Mouse (Mus musculus) hindbrain, embryonic 13.5 days (tissue): ENCODE measurements around the gene Slc35d2. TPM values are rescaled to one million over a fixed set of nuclear protein-coding genes. Genes with fewer than 3 reads are reported as not detected.

Experiments
- polyA plus RNA-seq: library from polyadenylated mRNA; unstranded; fragments of >200 nt; fragmentation: Nextera tagmentation; extraction: Ambion mirVana; gene quantifications from 2 replicates; pipeline ENCODE4 v1.2.1, GENCODE M21; 2015

Gene Slc35d2
- polyA plus RNA-seq, 1 experiment from 2014 or later: 2.5 TPM

Other genes starting within 250 kb of the Slc35d2 start
- not detected in 2 replicates for gene Hsd17b3, start 40.1 kb downstream of the Slc35d2 start, polyA plus RNA-seq
- 5.7 and 6.6 TPM in 2 replicates for gene Zfp367, start 23.8 kb upstream of the Slc35d2 start, polyA plus RNA-seq
- gene Habp4, start 32.5 kb upstream of the Slc35d2 start, polyA plus RNA-seq: 28.9 and 29.9 TPM in 2 replicates
- 4.2 and 4.3 TPM in 2 replicates for gene Cdc14b, start 145.9 kb upstream of the Slc35d2 start, polyA plus RNA-seq
- gene Aaed1, start 183.3 kb upstream of the Slc35d2 start, polyA plus RNA-seq: 15.8 and 16.7 TPM in 2 replicates
- 129 and 131 TPM in 2 replicates for gene Ctsl, start 241.5 kb upstream of the Slc35d2 start, polyA plus RNA-seq